Mouse (Mus musculus) Patski (cell line): Measurements from ENCODE around the gene Xrcc2. TPM values are rescaled to one million over a fixed set of nuclear protein-coding genes. Genes with fewer than 3 reads are reported as not detected.

ENCODE experiments used
- ATAC-seq: fragments of 100-300 bp; one replicate; pipeline ENCODE4 v1.8.0; 2021
- CTCF ChIA-PET: fragments of 350-600 bp; sonication (Branson Sonifier 250); formaldehyde crosslinking; loops from one replicate; lab custom pipeline; 2022; ENCODE audit warnings: inconsistent platforms; lab: Charles Lee
- POLR2A ChIA-PET: fragments of 350-600 bp; sonication (Branson Sonifier 250); formaldehyde crosslinking; loops from one replicate; lab custom pipeline; 2022; ENCODE audit warnings: antibody characterized with exemption, inconsistent platforms; lab: Charles Lee
- DNase-seq: peaks from one replicate; pipeline ENCODE4 v3.0.0-alpha.2; 2011; ENCODE audit warnings: low read depth, low spot score
- H3K27me3 ChIP-seq: fragments of 371-371 bp; one replicate; pipeline ENCODE4 v1.5.1; 2021
- CTCF ChIP-seq: fragments of 100-300 bp; IDR thresholded peaks from one replicate; pipeline ENCODE4 v1.5.1; 2021
- in situ Hi-C: fragments of 300-500 bp; cut with MboI; formaldehyde crosslinking; loops from 3 replicates; pipeline ENCODE4 v1.11.1; 2018; ENCODE audit warnings: low pct_unique_long_range_greater_than_20kb, mixed read lengths
- polyA plus RNA-seq: library from polyadenylated mRNA; unstranded; gene quantifications from one replicate; pipeline ENCODE4 v1.2.3, GENCODE M21; 2021

Xrcc2 gene
- polyA plus RNA-seq, 1 experiment from 2014 or later = 6.8 TPM

DNA sequence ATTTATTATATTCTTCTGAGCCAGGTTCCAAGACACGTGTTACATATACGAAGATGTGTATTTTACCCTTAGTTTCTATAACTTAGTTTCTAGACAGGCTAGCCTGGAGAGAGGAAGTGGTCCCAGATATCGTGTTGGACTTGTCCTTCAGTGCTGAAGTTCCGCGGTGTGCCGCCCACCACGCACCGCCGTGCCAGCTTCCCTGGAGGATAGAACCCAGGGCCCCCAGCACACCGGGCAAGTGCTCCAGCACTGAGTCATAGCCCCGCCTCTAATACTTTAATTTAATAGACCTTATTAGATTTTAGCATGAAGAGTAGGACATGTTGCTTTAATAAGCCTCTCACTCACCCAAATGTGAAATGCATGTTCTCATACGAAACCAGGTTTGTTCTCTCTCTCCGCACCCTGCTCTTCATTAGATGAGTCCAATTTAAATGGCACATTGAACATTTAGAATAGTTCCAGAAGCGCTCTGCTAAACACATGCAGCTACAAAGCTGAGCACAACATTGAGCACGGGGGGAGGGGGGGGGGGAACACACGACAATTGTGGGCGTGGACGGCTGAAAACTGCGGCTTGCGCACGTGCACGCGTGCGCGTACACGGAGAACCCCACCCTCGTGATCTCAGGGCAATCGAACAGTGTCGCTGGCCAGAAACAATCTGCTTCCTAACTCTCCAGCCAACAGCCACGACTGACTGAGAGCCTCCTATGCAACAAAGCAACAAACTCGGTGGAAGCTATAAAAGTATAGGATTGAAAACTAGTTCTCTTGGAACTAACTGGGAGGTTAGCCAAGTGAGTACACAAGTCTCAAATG lies 33.7 kb downstream of the Xrcc2 start:
- DNase-seq (no peak), ATAC-seq (no peak)
- CTCF ChIA-PET = interaction anchor here (1.4 kb wide), 1 partner anchor 23 kb away, joined by 3 read pairs; no protein-coding TSS in a partner anchor
- POLR2A ChIA-PET = no interaction called here
- TF ChIP-seq CTCF = no peak
- in situ Hi-C loops = no loop called here
- H3K27me3 ChIP-seq = no peaks in the 10 kb centered on the region

DNA sequence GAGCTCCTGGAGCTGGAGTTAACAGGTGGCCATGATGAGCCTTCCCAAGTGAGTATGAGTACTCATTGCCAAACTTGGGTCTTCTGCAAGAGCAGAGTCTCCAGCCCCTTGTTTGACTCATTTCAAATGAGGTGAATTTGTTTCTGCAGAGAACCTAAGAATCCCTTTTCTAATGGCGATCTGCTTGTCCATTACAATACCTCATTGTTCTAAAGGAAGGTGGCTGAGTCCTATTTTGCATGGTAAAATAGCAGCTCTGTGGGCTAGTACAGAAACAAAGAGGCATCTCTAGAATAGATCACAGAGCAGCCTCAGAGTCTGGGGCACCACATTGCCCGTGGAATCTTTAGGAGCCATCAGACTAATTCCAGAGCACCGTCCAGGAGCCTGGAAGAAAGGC lies 34.6 kb downstream of the Xrcc2 start:
- H3K27me3 ChIP-seq = no peaks in the 10 kb centered on the region
- POLR2A ChIA-PET = no interaction called here
- no peak for TF ChIP-seq CTCF
- in situ Hi-C loops = no loop called here
- CTCF ChIA-PET = no interaction called here
- no peak for DNase-seq
- no peak for ATAC-seq

DNA sequence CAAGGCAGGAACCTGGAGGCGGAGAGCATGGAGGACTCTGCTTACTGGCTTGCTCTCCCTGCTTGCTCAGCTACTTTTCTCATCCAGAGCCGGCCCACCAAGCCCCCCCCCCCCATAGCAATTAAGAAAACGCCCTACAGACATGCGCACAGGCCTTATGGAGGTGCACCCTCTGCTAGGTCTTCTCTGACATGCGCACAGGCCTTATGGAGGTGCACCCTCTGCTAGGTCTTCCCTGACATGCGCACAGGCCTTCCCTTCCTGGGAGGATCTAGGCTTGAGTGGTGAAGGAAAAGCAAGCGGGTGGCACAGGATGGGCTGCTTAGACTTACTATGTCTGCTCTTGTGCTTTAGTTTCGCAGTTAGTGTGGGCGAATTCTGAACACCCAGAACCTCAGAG lies 37.3 kb downstream of the Xrcc2 start:
- no peak for TF ChIP-seq CTCF
- POLR2A ChIA-PET = no interaction called here
- no peaks in the 10 kb centered on the region for H3K27me3 ChIP-seq
- in situ Hi-C loops = no loop called here
- CTCF ChIA-PET = no interaction called here
- ATAC-seq (no peak), DNase-seq (no peak)

DNA sequence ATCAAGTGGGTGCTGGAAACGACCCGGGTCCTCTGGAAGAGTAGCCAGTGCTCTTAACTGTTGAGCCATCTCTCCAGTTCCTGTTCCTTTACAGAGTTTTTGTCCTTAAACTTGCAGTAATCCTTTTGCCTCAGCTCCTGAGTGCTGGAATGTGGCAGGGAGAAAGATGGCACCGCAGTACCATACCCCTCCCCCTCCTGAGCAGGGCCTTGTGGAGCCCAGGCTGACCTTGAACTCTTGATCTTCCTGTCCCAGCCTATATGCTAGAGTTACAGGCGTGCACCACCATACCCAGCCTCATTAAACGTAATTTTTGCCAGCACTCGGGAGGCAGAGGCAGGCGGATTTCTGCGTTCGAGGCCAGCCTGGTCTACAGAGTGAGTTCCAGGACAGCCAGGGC lies 38.9 kb downstream of the Xrcc2 start:
- no peak for ATAC-seq
- no peak for TF ChIP-seq CTCF
- POLR2A ChIA-PET = no interaction called here
- no peak for DNase-seq
- in situ Hi-C loops = no loop called here
- no peaks in the 10 kb centered on the region for H3K27me3 ChIP-seq
- CTCF ChIA-PET = no interaction called here

GRCm38 (mm10) chr5:25666108-25666507 lies 39.5 kb downstream of the Xrcc2 start:
- no peak for DNase-seq
- no peak for TF ChIP-seq CTCF
- ChIA-PET POLR2A (no interaction called here), CTCF (no interaction called here)
- no peak for ATAC-seq
- no peaks in the 10 kb centered on the region for H3K27me3 ChIP-seq
- in situ Hi-C loops = no loop called here

DNA sequence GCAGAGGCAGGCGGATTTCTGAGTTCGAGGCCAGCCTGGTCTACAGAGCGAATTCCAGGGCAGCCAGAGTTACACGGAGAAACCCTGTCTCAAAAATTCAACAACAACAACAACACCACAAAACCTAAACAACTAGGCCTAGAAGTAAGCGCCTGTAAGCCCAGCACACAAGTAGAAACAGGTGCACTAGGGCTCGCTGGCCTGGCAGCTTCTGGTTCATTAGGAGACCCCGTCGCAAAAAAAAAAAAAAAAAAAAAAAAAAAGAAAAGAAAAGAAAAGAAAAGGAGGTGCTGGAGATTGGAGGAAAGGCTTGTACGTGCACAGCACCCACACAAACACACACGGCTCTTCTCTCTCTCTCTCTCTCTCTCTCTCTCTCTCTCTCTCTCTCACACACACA lies 40.1 kb downstream of the Xrcc2 start:
- ATAC-seq = no peak
- ChIA-PET POLR2A (no interaction called here), CTCF (no interaction called here)
- H3K27me3 ChIP-seq = no peaks in the 10 kb centered on the region
- no peak for TF ChIP-seq CTCF
- no peak for DNase-seq
- in situ Hi-C loops = no loop called here

GRCm38 (mm10) chr5:25663165-25663564 lies 42.5 kb downstream of the Xrcc2 start:
- in situ Hi-C loops = no loop called here
- ChIA-PET POLR2A (no interaction called here), CTCF (interaction anchor here (1.6 kb wide), 1 partner anchor 10 kb away, joined by 3 read pairs; no protein-coding TSS in a partner anchor)
- no peak for ATAC-seq
- no peak for TF ChIP-seq CTCF
- H3K27me3 ChIP-seq = no peaks in the 10 kb centered on the region
- DNase-seq = no peak

GRCm38 (mm10) chr5:25654578-25654987 lies 51.0 kb downstream of the Xrcc2 start:
- DNase-seq (no peak), ATAC-seq (no peak)
- in situ Hi-C loops = no loop called here
- CTCF ChIA-PET = no interaction called here
- H3K27me3 ChIP-seq = no peaks in the 10 kb centered on the region
- no peak for TF ChIP-seq CTCF
- POLR2A ChIA-PET = no interaction called here

DNA sequence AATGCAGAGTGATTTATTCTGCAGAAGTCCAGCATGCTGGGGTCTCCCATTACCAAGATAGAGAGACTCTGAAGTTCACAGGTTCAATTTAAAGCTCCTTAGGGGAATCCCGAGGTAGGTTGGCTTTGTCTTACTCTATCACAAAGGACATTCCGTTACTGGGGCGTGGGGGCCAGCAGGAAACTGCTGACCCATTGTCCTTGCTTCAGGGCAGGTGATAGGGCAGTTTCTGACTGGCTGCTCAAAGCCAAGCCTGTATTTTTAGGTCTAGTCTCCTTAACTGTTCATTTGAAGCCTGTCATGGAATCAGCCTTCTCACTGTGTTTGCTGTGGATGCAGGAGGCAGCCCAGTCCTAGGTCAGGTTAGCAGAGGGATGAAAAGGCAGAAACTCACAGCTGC lies 52.2 kb downstream of the Xrcc2 start:
- ChIA-PET POLR2A (no interaction called here), CTCF (interaction anchor here (1.4 kb wide), 1 partner anchor 81 kb away, joined by 3 read pairs; no protein-coding TSS in a partner anchor)
- TF ChIP-seq CTCF = no peak
- DNase-seq (no peak), ATAC-seq (no peak)
- H3K27me3 ChIP-seq = no peaks in the 10 kb centered on the region
- in situ Hi-C loops = no loop called here

GRCm38 (mm10) chr5:25652435-25652834 lies 53.2 kb downstream of the Xrcc2 start:
- POLR2A ChIA-PET = no interaction called here
- CTCF ChIA-PET = interaction anchor here (1.4 kb wide), 1 partner anchor 82 kb away, joined by 3 read pairs; no protein-coding TSS in a partner anchor
- DNase-seq (no peak), ATAC-seq (no peak)
- H3K27me3 ChIP-seq = no peaks in the 10 kb centered on the region
- in situ Hi-C loops = no loop called here
- no peak for TF ChIP-seq CTCF

DNA sequence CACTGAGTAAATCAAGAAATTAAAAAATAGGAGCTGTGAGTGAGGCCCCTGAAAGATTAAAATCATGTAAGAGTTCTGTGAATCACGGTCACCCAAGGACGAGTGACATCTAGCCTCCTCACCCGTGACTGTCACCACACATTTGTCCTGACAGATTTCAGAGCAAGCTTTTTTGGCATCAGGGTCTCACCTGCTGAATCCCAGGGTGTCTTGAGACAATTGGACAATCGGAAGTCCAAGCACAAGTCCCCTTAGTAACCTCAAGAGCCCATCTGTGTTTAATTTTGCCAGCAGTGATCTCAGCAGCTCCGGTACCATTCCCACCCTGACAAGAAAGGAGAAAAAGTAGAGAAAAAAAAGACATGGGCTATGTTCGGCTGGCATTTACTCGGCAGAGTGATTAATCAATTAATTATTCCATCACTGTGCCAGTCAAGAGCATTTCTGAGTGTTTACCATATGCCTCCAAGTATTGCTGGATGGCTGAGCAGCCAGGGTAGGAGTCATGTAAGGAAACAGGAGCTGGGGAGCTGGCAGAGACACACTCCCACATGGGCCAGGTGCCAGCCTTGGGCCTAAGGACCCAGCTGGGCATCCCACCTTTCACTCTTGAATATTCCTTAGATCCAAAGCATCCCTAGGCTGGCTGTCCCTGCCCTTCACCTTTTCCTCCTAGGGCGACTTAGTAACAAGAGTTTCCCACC lies 59.8 kb downstream of the Xrcc2 start:
- ChIA-PET CTCF (no interaction called here), POLR2A (no interaction called here)
- ATAC-seq (no peak), DNase-seq (no peak)
- in situ Hi-C loops = no loop called here
- no peak for TF ChIP-seq CTCF
- no peaks in the 10 kb centered on the region for H3K27me3 ChIP-seq
